In the genomic region with DNA sequence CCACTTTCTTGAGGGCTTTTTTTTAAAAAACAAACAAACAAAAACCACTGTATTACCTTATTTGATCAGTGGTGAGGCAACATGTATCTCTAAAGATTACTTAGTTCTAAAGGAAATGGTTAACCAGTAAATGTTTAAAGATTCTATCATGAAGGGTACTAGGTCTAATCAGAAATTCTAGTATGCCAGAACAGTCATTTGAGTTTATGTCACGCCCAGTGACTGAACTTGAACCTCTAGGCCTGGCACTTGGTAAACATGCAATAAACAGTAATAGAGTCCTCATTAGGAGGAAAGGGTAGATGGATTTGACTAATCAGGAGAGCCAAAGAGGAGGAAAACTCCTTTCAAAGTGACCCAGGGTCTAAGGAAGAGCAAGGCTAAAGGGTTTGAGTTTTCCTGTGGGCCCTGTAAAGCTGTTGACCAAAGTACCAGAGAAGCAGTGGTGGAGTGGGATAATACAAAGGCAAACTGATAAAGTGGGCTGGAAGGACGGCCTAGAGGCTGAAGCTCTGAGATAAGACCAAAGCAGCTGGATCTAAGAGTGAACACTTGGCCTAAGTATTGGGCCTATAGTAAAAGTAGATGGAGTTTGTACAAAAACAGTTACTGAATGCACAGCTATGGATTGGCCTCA, we compare ENCODE assay signal across 15 mouse cellular contexts. TPM values are rescaled to one million over a fixed set of nuclear protein-coding genes. Genes with fewer than 3 reads are reported as not detected.
DNase-seq lines count a peak whose midpoint lies in the region; ATAC-seq lines count a peak whose summit lies in the region.
"Had no signal": no experiment of that assay in that cellular context is flagged by ENCODE, and none has a peak within 500 bp of the region (broad histone marks: within the 10 kb centered on the region; RNA-seq: fewer than 3 reads in every experiment).

No protein-coding gene starts in this region.

- DNase-seq in MEL-GATA-1-ER (ENCODE audit: extremely low read depth, low read depth) (peak; percentile 9), liver (peak; percentile 71)
- DNase-seq in c-Kit-positive CD71-negative TER-119-negative erythroid progenitor cells, embryonic 14.5 days (ENCODE audit: low read depth), result peak; percentile 9
- DNase-seq in ovary, postnatal 14 days (ENCODE audit: low spot score), result no peak
- DNase-seq in retina, embryonic 14.5 days (ENCODE audit: low spot score), result no peak
- no peak for DNase-seq in kidney, postnatal 25 days
- DNase-seq: cerebellum, adult 2 months; embryo, embryonic 11 days; heart, postnatal 4 days; left cerebral cortex, postnatal 4 days had no signal

- peak; percentile 87 for ATAC-seq in megakaryocyte-erythroid progenitor cell, adult 5-6 weeks (replicated peaks; ENCODE audit: low FRiP score, low TSS enrichment, poor library complexity, severe bottlenecking)
- ATAC-seq: CD4-positive, CD25-positive, alpha-beta regulatory T cell, adult 4 months had no signal

RNA-seq across cellular contexts. Expression of a gene that starts 1.4 kb away (rescaled TPM):
- 8.2 and 9.5 TPM in 2 replicates for total RNA-seq in megakaryocyte-erythroid progenitor cell, adult 5-6 weeks (2014; fragmentation: Nextera tagmentation)
- 0.99 and 1.8 TPM in 2 replicates for total RNA-seq in megakaryocyte-erythroid progenitor cell, adult 5-6 weeks (2017)
- total RNA-seq: granulocyte monocyte progenitor cell, adult 5-6 weeks; neutrophil, adult 5-6 weeks had no signal

RNA-seq across cellular contexts. Expression of a gene that starts 4.8 kb away (rescaled TPM):
- total RNA-seq in megakaryocyte-erythroid progenitor cell, adult 5-6 weeks (2014; fragmentation: Nextera tagmentation), result not detected in 2 replicates
- not detected in 2 replicates for total RNA-seq in megakaryocyte-erythroid progenitor cell, adult 5-6 weeks (2017)
- total RNA-seq: heart, postnatal 4 days; layer of hippocampus, postnatal 10 days had no signal

RNA-seq across cellular contexts. Expression of a gene that starts 6.6 kb away (rescaled TPM):
- total RNA-seq in megakaryocyte-erythroid progenitor cell, adult 5-6 weeks (2014; fragmentation: Nextera tagmentation), result 1.0 TPM in 1 of 2 replicates, not detected in the other
- total RNA-seq in megakaryocyte-erythroid progenitor cell, adult 5-6 weeks (2017), result not detected in 2 replicates
- total RNA-seq: heart, postnatal 4 days; layer of hippocampus, postnatal 10 days had no signal

RNA-seq across cellular contexts. Expression of a gene that starts 19.8 kb away (rescaled TPM):
- total RNA-seq in megakaryocyte-erythroid progenitor cell, adult 5-6 weeks (2014; fragmentation: Nextera tagmentation), result 0.25 TPM in 1 of 2 replicates, not detected in the other
- total RNA-seq in megakaryocyte-erythroid progenitor cell, adult 5-6 weeks (2017), result 0.05 and 1.9 TPM in 2 replicates

RNA-seq across cellular contexts. Expression of a gene that starts 41.1 kb away (rescaled TPM):
- 1.5 TPM in 1 of 2 replicates, not detected in the other for total RNA-seq in megakaryocyte-erythroid progenitor cell, adult 5-6 weeks (2014; fragmentation: Nextera tagmentation)
- total RNA-seq in megakaryocyte-erythroid progenitor cell, adult 5-6 weeks (2017), result not detected in 2 replicates
- total RNA-seq: heart, postnatal 4 days; layer of hippocampus, postnatal 10 days had no signal

Comparison
In these comparisons a context has a peak if more than half of its experiments do, and no peak if none do; other contexts are left out.
1. DNase-seq: peak in MEL-GATA-1-ER (single experiment), c-Kit-positive CD71-negative TER-119-negative erythroid progenitor cells, embryonic 14.5 days (single experiment) and liver (single experiment); none in ovary, postnatal 14 days (single experiment), retina, embryonic 14.5 days (single experiment) and kidney, postnatal 25 days (0 of 2).